Mouse (Mus musculus): ENCODE measurements at regions not wholly inside any gene's neighbourhood (a gene's known extent, or its start where the extent isn't known, plus 50 kb on each side); places are given as distances from the start of the nearest gene placed in this dataset.

DNA sequence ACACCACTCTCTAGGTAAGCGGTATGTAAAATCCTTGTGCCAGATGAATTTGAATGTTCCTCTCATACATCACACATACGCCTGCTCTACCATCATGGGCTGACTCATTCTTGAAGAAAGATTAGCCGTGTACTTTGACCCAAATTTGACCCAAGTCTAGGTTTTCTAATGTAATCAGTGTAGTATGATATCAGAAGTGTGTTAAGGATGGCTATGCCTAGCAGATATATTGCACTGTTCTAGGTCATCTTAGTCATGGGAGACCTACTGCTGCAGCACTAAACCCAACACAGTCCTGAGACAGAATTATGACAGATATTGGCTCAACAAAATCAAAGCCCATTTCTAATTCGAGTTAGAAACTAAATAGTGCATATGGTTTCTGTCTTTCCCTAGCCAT lies 255.1 kb downstream of the Fam49a start:
- no peak for DNase-seq (ENCODE audit: low read depth, low spot score)

DNA sequence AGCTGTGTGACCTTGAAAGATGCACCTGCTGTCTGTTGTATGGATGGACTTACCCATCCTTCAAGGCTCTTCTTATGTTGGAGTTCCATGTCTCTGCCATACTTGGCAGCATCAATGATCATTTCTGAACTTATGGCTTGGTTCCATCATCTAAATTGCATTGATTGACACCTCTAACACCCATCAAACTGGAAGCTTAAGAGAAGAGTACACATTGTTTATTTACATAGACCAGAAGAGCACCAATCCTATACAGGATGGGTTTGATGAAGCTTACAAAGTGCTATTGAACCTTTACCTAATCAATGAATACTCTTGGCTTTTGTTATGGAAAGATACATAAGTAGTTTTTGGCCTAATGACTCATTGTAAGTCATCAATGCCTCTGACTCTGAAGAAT lies 248.8 kb downstream of the Fam49a start:
- DNase-seq (ENCODE audit: low read depth, low spot score), result no peak

DNA sequence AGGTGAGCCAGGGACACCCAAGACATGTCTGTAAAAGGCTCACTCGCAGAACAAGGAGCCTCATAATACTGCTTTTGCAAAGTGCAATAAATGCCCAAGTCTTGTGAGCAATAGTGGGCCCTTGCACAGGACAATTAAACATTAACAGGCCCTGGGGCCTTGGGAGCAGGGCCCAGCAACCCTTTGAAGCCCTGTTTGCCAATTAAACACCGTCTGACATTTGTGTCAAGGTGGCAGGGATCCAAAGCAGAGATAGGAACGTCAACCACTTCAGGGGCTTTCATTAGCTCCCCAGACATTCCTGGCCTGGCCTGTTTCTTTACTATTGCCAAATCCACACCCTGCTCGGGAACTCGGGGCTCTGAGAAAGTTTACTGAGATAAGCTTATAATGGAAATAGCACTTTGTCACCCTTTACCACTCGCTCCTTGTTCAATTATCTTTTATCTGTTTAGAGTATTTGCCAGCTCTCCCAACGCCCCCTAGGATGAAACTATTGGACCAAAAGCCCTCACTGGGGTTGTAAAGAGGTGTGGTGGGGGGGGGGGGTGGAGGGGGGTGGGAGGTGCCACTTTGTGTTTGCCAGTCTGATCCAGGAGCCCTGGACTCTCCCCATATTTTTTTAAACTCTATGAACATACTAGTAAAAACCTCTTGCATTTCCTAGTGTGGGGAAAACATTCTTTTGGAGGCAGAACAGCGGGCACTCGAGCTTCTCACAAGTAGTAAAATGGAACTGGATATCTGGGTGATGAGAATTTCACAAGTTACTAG lies 247.4 kb downstream of the Fam49a start:
- DNase-seq (ENCODE audit: low read depth, low spot score), result no peak

DNA sequence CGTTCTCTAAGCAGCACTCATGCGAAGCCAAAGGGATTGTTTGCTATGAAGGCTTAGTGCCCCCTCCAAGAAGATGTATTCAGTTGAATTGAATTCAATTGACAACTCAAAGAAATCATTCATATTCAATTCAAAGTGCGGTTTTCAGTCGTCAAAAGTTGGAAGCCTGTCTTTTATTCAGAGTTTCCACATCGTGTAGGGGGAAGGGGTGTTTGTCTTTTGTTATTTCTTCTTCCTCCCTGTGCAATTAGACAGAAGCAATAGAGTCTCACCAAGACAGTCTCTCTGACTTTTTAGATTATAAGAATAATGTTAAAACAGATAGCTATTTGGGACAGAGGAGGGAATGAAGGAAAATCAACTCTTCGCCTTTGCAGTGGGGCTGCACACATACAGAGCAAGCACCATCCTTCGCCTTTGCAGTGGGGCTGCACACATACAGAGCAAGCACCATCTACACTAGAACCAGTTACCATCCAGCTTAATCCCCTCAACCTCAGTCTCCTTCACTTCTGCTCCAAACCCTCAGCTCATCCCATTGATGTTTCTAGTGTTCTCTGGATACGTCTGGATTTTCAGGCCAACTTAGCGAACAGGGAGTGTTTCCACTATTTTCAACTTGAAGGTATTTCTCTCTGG lies 246.7 kb downstream of the Fam49a start:
- no peak for DNase-seq (ENCODE audit: low read depth, low spot score)

DNA sequence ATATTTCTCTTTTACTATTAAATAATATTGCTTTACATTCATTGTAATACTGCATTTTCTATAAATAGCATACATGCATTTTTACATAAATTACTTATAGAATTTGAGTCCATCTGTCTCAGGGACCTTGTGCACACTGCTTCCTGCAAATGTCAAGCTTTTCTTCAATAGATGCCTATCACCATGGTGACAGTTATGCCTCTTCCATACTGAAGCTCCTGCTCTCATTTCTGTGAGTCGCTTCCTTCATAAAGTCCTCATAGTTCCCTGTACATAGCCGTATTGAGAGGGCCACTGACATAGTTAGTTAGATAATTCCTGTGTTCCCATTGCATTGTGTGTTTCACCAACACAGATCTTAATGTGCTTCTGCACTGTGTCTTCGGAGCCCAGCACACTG lies 244.7 kb downstream of the Fam49a start:
- no peak for DNase-seq (ENCODE audit: low read depth, low spot score)

DNA sequence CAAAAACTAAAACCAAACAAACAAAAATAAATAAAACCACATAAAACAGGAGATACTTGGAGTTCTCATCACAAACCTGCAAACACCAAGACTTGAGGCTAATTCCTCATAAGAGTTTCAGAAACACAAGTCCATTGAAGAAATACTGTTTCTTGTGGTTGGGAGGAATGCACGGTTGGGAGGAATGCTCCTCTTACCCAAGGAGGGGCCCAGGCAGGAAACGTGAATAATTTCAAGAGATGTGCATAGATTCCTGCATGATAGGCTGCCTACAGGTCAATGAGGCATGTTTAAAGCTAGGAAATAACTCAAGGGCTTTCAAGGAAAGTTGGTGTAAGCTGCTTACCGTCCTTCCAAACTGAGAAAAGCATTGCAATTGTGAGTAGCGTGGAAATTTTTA lies 243.7 kb downstream of the Fam49a start:
- DNase-seq (ENCODE audit: low read depth, low spot score), result no peak

DNA sequence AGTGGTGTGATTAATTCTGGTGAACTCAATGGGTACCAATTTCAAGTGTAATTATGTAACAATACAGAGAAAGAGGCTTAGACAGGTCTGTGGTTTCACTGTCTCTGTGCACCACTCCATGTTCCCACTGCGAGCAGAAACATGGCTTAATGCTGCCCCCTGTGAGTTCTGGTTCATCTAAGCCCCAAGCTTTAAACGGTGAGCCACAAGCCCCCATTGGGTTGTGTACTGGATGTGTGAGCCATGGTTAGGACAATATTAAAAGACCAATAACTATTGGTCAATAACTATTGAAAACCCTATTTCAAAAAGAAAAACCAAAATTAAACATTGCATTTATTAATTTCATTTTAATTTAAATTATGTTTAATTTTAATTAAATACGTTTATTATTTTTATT lies 238.0 kb downstream of the Fam49a start:
- no peak for DNase-seq (ENCODE audit: low read depth, low spot score)

DNA sequence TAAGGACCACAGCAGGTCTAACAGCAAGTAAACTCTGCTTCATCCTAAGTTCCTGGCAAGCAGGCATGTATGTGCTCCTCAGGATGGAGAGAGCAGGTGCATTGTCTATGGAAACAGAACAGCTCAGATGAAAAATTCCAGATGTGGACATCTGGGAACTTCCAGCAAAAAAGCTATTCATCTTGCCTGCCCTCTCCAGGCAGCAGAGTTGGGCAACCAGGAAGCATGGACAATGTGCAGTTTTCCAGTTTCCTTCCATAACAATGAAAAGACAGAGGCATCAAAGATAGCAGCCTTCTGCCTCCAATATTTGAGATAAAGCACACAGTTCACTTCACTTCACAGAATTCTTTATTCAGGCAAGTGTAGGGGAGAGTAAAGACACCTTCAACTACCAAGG lies 236.7 kb downstream of the Fam49a start:
- DNase-seq (ENCODE audit: low read depth, low spot score), result no peak

DNA sequence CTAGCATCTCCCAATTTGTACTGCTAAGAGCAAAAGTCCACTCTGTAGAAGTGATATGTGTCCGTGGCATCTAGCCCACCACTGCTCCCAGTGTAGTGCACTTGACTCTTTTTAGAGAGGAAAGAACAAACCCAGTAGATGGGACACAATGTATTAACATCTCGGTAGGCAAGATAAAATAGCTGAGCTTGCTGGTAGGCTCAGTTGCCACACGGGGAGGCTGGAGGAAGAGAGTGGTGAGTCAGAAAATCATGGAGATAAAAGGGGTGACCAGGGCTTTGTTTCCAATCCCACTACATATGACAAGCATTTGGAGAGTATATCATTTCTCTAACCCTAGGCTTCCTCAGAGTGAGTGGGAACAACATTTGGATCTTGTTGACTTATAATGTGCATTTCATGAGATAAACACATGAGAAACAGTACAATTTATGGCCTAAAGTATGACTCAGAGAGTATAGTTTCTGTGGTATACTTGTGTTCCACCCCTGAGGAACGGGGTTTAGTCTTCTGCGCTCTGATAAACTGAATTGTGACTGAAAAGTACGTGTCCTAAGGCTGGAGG lies 235.4 kb downstream of the Fam49a start:
- DNase-seq (ENCODE audit: low read depth, low spot score), result no peak

DNA sequence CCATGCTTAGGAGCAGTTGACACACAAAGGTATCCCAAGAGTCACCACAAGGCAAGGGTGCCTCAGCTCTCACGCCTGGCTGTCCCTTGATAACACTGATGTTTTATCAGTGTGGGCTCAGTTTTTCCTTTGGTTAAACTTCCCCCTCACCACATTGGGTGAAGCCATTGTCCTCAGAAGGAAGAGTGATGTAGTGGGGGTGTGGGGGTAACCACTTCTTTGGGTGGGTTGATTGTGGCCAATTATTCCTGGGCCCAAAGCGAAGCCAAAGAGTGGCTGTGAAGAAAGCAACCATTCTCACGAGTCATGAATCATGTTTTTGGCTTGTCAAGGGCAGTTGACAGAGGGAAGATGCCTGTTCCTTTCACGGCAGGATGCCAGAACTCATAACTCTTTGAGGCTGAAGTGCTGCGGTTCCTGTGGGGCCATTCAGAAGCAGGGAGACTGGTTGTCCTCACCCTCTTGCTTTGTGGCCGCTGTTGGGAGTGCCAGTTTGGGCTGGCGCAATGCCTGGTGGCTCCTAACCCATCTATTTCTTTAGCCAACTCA lies 234.7 kb downstream of the Fam49a start:
- DNase-seq (ENCODE audit: low read depth, low spot score), result no peak

DNA sequence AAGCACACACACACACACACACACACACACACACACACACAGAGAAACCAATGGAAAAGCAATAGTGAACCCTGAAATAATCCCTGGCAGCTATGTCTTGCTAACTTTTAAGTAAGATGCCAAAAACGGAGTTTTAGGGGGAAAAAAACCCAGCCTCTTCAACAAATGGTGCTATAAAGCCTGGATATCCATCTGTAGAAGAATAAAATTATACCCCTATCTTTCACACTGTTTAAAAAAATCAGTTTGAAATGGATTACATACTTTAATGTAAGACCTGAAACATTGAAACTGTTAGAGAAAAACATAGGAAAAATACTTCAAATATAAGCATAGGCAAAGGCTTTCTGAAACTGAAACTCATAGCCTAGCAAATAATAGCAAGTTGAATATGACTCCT lies 228.2 kb downstream of the Fam49a start:
- DNase-seq (ENCODE audit: low read depth, low spot score), result no peak

DNA sequence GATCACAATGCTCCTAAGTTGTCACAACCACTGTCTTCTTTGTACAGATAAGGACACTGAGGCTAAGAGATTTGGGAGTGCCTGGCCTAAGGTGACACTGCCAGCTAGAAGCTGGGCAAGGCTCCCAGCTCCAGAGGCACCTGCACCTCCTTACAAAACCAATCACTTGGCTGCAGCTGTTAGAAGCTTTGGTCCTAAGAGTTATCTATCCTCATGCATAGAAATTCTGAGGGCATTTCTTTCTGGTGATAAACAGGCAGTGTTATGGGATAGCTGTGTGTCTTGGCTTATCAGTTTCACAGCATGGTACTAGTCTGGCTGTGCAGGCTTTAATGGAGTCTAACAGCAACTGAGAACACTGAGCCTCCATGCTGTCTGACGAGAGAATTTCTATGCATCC lies 226.2 kb downstream of the Fam49a start:
- DNase-seq (ENCODE audit: low read depth, low spot score), result no peak

DNA sequence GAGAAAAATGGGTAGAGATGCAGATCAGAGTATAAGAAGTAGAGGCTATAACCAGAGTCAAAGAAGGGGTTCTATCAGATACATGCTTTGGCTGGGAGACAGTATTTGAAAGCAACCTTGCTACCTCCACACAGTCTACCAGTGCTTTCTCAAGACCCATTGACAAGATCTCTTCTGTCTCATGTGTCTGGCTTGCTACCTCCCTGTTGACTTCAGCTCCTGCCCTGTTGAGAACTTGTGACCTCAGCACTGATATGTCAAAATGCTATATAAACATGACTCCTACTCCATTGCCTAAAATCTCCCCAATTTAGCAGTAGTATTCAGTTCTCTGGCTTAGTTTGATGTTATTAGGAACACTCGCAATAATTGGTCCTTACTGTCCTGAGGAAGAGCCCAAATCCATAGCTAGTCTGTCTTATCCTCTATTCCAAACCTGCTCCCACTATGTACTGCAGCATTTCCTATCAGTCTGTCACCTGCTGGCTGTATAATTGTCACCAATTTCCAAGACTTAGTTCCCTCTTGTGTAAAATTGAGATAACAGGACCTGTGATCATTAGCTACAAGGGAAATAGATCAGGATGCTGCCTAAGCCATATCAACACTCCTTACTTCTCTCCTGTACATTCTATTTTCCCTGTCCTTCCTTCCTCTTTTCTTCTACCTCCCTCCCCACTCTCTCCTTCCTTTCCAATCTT lies 224.9 kb downstream of the Fam49a start:
- DNase-seq (ENCODE audit: low read depth, low spot score), result no peak

GRCm38 (mm10) chr12:12484921-12485680 lies 223.2 kb downstream of the Fam49a start:
- DNase-seq (ENCODE audit: low read depth, low spot score), result no peak

GRCm38 (mm10) chr12:12480451-12480850 lies 218.5 kb downstream of the Fam49a start:
- DNase-seq (ENCODE audit: low read depth, low spot score), result no peak

DNA sequence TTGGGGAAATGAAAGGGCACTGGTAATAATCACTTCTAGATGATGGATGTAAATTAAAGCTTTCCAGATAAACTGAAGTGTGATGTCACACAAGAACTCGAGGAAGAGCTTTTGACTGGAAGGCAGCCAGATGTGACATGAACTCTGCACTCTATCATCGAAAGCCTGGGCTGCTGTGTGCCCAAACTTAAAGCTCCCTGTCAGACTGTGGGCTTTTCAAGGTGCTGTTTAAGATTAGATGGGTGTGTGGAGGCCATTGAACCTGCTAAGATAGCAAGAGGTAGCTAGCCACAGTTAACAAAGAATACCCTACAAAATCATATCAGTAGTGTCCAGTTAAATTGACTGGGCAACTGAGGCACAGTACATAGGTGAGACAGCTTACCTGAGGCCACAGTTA lies 190.1 kb downstream of the Fam49a start:
- DNase-seq (ENCODE audit: low read depth, low spot score), result no peak

DNA sequence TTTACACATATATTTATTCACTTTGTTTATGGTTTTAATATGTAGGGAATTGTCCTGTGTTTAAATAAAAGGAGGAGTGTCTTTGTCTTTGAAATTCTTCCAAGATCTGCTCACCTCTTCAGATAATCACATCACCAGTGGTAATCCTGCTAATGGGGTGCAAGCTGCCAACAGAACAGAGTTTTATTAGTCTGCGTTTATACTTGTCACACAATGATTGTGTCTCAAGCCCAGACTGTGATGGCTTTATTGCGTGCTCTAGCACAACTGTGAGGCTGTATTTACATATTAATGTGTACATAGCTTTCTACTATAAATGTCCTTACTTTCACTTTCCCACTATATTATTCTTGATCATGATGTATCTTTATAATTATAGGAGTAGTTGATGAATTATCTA lies 184.8 kb downstream of the Fam49a start:
- DNase-seq (ENCODE audit: low read depth, low spot score), result no peak

DNA sequence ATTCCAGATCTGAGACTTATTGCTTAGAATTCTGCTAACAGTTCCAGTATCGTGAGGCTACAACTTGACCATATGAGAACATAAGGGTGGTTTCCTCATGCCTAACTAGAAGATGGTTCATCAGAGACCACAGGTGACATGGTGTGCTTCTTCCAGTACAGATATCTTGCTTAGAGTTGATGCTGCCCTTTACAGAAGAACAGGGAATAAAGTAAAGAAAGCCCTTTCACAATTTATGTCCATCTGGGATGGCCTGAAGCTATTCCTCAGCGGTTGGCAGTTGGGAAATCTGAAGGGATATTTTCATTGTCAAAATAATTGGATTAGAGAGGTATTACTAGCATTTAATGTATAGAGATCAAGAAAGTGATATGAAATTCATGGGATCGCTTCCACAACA lies 184.3 kb downstream of the Fam49a start:
- DNase-seq (ENCODE audit: low read depth, low spot score), result no peak

- DNase-seq (ENCODE audit: low read depth, low spot score), result no peak
Measured at GRCm38 (mm10) chr12:12442872-12443271, 180.9 kb downstream of the Fam49a start.

GRCm38 (mm10) chr12:12436379-12436778 lies 174.4 kb downstream of the Fam49a start:
- no peak for DNase-seq (ENCODE audit: low read depth, low spot score)

DNA sequence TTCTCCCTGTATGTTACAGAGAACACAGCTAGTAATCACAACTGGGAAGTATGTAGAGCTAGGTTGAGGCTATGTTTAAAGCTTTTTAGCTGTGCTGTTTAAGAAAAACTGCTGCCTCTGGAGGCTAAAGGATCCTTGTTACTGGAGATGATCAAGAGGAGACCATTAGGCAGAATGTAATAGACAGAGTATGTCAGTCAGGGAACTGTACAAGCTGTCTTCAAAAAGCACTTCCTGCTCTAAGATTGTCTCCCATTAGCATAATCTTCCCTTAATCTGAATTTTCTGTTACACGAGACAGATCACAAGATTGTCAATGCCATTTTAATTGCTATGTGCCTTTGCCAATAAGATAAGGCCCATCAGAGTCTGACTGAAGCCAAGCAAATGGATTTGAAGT lies 170.7 kb downstream of the Fam49a start:
- no peak for DNase-seq (ENCODE audit: low read depth, low spot score)
